Mouse (Mus musculus) Patski (cell line): Measurements from ENCODE around the gene Cmc2. TPM values are rescaled to one million over a fixed set of nuclear protein-coding genes. Genes with fewer than 3 reads are reported as not detected.
A peak's percentile ranks its signal among the peaks of the same experiment; 100 is the strongest.

Experiments used
- ATAC-seq: fragments of 100-300 bp; one replicate; pipeline ENCODE4 v1.8.0; 2021
- CTCF ChIA-PET: fragments of 350-600 bp; sonication (Branson Sonifier 250); formaldehyde crosslinking; loops from one replicate; lab custom pipeline; 2022; ENCODE audit warnings: inconsistent platforms; lab: Charles Lee
- POLR2A ChIA-PET: fragments of 350-600 bp; sonication (Branson Sonifier 250); formaldehyde crosslinking; loops from one replicate; lab custom pipeline; 2022; ENCODE audit warnings: antibody characterized with exemption, inconsistent platforms; lab: Charles Lee
- DNase-seq: peaks from one replicate; pipeline ENCODE4 v3.0.0-alpha.2; 2011; ENCODE audit warnings: low read depth, low spot score
- H3K27me3 ChIP-seq: fragments of 371-371 bp; one replicate; pipeline ENCODE4 v1.5.1; 2021
- CTCF ChIP-seq: fragments of 100-300 bp; IDR thresholded peaks from one replicate; pipeline ENCODE4 v1.5.1; 2021
- in situ Hi-C: fragments of 300-500 bp; cut with MboI; formaldehyde crosslinking; loops from 3 replicates; pipeline ENCODE4 v1.11.1; 2018; ENCODE audit warnings: low pct_unique_long_range_greater_than_20kb, mixed read lengths
- polyA plus RNA-seq: library from polyadenylated mRNA; unstranded; gene quantifications from one replicate; pipeline ENCODE4 v1.2.3, GENCODE M21; 2021

Cmc2 gene
- polyA plus RNA-seq, 1 experiment from 2014 or later: 42.4 TPM

GRCm38 (mm10) chr8:116922060-116922757, 954 bp upstream of the Cmc2 start:
- DNase-seq: no peak
- no peak for TF ChIP-seq CTCF
- ATAC-seq: no peak
- CTCF ChIA-PET: interaction anchor here (1.3 kb wide), 2 partner anchors 17 to 58 kb away, joined by 3 to 4 read pairs; no protein-coding TSS in a partner anchor
- POLR2A ChIA-PET: no interaction called here
- in situ Hi-C loops: loop anchor here (10.0 kb wide), 1 partner anchor 553 kb away; no protein-coding TSS in a partner anchor
- no peaks in the 10 kb centered on the region for H3K27me3 ChIP-seq

GRCm38 (mm10) chr8:116921005-116921336, 284 bp downstream of the Cmc2 start:
- CTCF ChIA-PET: interaction anchor here (0.8 to 2.0 kb wide), 2 partner anchors 9 to 16 kb away, joined by 3 to 4 read pairs; no protein-coding TSS in a partner anchor
- POLR2A ChIA-PET: no interaction called here
- no peaks in the 10 kb centered on the region for H3K27me3 ChIP-seq
- DNase-seq (no peak), ATAC-seq (peak; percentile 58)
- TF ChIP-seq CTCF: no peak
- in situ Hi-C loops: loop anchor here (10.0 kb wide), 1 partner anchor 554 kb away; no protein-coding TSS in a partner anchor

- in situ Hi-C loops: no loop called here
- TF ChIP-seq CTCF: no peak
- peak; percentile 21 for ATAC-seq
- CTCF ChIA-PET: interaction anchor here (0.7 to 1.9 kb wide), 4 partner anchors 15 to 39 kb away, joined by 3 to 4 read pairs (median 3); partner anchors contain the start of genes Cenpn and Cmc2
- no peak for DNase-seq
- POLR2A ChIA-PET: no interaction called here
- H3K27me3 ChIP-seq: no peaks in the 10 kb centered on the region
Observed at GRCm38 (mm10) chr8:116905836-116906235, 15.4 kb downstream of the Cmc2 start.

GRCm38 (mm10) chr8:116905252-116905651, 16.0 kb downstream of the Cmc2 start:
- POLR2A ChIA-PET: no interaction called here
- CTCF ChIA-PET: interaction anchor here (0.7 to 1.9 kb wide), 5 partner anchors 9 to 39 kb away, joined by 3 to 4 read pairs (median 3); partner anchors contain the start of genes Cenpn and Cmc2
- TF ChIP-seq CTCF: no peak
- in situ Hi-C loops: no loop called here
- ATAC-seq (no peak), DNase-seq (no peak)
- no peaks in the 10 kb centered on the region for H3K27me3 ChIP-seq

GRCm38 (mm10) chr8:116904736-116905135, 16.5 kb downstream of the Cmc2 start:
- H3K27me3 ChIP-seq: no peaks in the 10 kb centered on the region
- ChIA-PET CTCF (interaction anchor here (1.0 to 1.9 kb wide), 4 partner anchors 9 to 17 kb away, joined by 3 to 4 read pairs (median 4); partner anchors contain the start of genes Cenpn and Cmc2), POLR2A (no interaction called here)
- DNase-seq: no peak
- no peak for TF ChIP-seq CTCF
- in situ Hi-C loops: no loop called here
- no peak for ATAC-seq

GRCm38 (mm10) chr8:116895521-116895920, 25.7 kb downstream of the Cmc2 start:
- TF ChIP-seq CTCF: no peak
- in situ Hi-C loops: no loop called here
- DNase-seq (no peak), ATAC-seq (no peak)
- H3K27me3 ChIP-seq: no peaks in the 10 kb centered on the region
- ChIA-PET CTCF (interaction anchor here (1.0 kb wide), 1 partner anchor 9 kb away, joined by 4 read pairs; no protein-coding TSS in a partner anchor), POLR2A (no interaction called here)

GRCm38 (mm10) chr8:116893938-116894337, 27.3 kb downstream of the Cmc2 start:
- no peak for DNase-seq
- ChIA-PET POLR2A (no interaction called here), CTCF (no interaction called here)
- no peaks in the 10 kb centered on the region for H3K27me3 ChIP-seq
- TF ChIP-seq CTCF: no peak
- no peak for ATAC-seq
- in situ Hi-C loops: no loop called here

GRCm38 (mm10) chr8:116892636-116893035, 28.6 kb downstream of the Cmc2 start:
- TF ChIP-seq CTCF: no peak
- H3K27me3 ChIP-seq: no peaks in the 10 kb centered on the region
- ChIA-PET CTCF (no interaction called here), POLR2A (no interaction called here)
- DNase-seq (no peak), ATAC-seq (no peak)
- in situ Hi-C loops: no loop called here

- ChIA-PET POLR2A (no interaction called here), CTCF (no interaction called here)
- in situ Hi-C loops: no loop called here
- no peaks in the 10 kb centered on the region for H3K27me3 ChIP-seq
- no peak for TF ChIP-seq CTCF
- DNase-seq (no peak), ATAC-seq (no peak)
Observed at GRCm38 (mm10) chr8:116892130-116892529, 29.1 kb downstream of the Cmc2 start.

- ATAC-seq (no peak), DNase-seq (no peak)
- POLR2A ChIA-PET: no interaction called here
- in situ Hi-C loops: no loop called here
- CTCF ChIA-PET: interaction anchor here (1.1 kb wide), 1 partner anchor 87 kb away, joined by 3 read pairs; the partner anchor contains the start of gene 1700030J22Rik
- TF ChIP-seq CTCF: no peak
- no peaks in the 10 kb centered on the region for H3K27me3 ChIP-seq
Observed at GRCm38 (mm10) chr8:116891446-116891845, 29.8 kb downstream of the Cmc2 start.

GRCm38 (mm10) chr8:116887813-116888212, 33.4 kb downstream of the Cmc2 start:
- CTCF ChIA-PET: interaction anchor here (1.1 to 1.3 kb wide), 2 partner anchors 18 to 36 kb away, joined by 3 read pairs; no protein-coding TSS in a partner anchor

More at GRCm38 (mm10) chr8:116887813-116888212, 33.4 kb downstream of the Cmc2 start:
- ATAC-seq: no peak
- in situ Hi-C loops: no loop called here
- POLR2A ChIA-PET: no interaction called here
- DNase-seq: no peak
- no peak for TF ChIP-seq CTCF
- no peaks in the 10 kb centered on the region for H3K27me3 ChIP-seq
